21 mouse cellular contexts compared by ENCODE assay signal in the genomic region with DNA sequence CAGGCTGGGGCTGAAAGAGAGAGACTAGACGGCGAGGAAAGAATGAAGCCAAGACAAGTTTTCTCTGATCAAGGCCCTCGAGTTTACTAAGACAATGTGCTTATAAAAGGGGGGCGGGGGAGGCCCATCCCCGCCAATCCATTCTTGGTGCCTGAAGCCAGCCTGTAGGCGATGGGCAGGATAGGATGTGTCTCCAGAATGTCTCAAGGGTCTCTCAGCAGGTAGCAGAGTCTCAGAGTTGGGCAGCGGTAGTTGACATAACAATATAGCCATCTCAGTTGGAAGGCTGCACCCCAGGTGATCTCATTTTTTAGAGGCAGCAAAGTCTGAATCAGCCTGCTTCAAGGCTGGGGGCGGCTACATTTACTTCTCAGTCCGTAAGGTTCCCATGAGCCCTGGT.
DNase-seq lines count a peak whose midpoint lies in the region; ATAC-seq lines count a peak whose summit lies in the region.
"Had no signal": no experiment of that assay in that cellular context is flagged by ENCODE, and none has a peak within 500 bp of the region (broad histone marks: within the 10 kb centered on the region; RNA-seq: fewer than 3 reads in every experiment).

No protein-coding gene starts in this region.

- H3K4me2 ChIP-seq in forebrain, embryonic 15.5 days (replicated peaks) = no peak overlapping the region
- H3K4me2 ChIP-seq in forebrain, embryonic 12.5 days = no peak overlapping the region
- no peak overlapping the region for H3K4me2 ChIP-seq in neural tube, embryonic 13.5 days
- H3K4me2 ChIP-seq: embryonic facial prominence, embryonic 13.5 days; forebrain, embryonic 13.5 days; heart, embryonic 13.5 days; hindbrain, embryonic 15.5 days had no signal

- no peaks in the 10 kb centered on the region for H3K9me3 ChIP-seq in forebrain, embryonic 15.5 days
- no peaks in the 10 kb centered on the region for H3K9me3 ChIP-seq in forebrain, embryonic 12.5 days
- no peaks in the 10 kb centered on the region for H3K9me3 ChIP-seq in neural tube, embryonic 13.5 days
- H3K9me3 ChIP-seq: embryonic facial prominence, embryonic 13.5 days; forebrain, embryonic 13.5 days; G1E; heart, embryonic 13.5 days; hindbrain, embryonic 15.5 days had no signal

- no peak for ATAC-seq in forebrain, embryonic 15.5 days (replicated peaks)
- ATAC-seq in forebrain, embryonic 12.5 days (ENCODE audit: low FRiP score) = no peak
- no peak for ATAC-seq in neural tube, embryonic 13.5 days (ENCODE audit: low read depth)
- ATAC-seq: activated CD4-positive, CD25-positive, alpha-beta regulatory T cell, adult 4 months; CD4-positive, CD25-positive, alpha-beta regulatory T cell, adult 4 months had no signal

- H3K27me3 ChIP-seq in forebrain, embryonic 15.5 days = no peaks in the 10 kb centered on the region
- peaks cover 9% of the 10 kb centered on the region; the same call in 1 of the 2 replicates for H3K27me3 ChIP-seq in forebrain, embryonic 12.5 days
- peaks cover 13% of the 10 kb centered on the region for H3K27me3 ChIP-seq in neural tube, embryonic 13.5 days
- H3K27me3 ChIP-seq: embryonic facial prominence, embryonic 13.5 days; forebrain, embryonic 13.5 days; heart, embryonic 13.5 days; hindbrain, embryonic 15.5 days had no signal

- 0 out of 2 replicates have a peak overlapping the region, but pooled peaks have one; percentile 62 for H3K27ac ChIP-seq in forebrain, embryonic 15.5 days (replicated peaks)
- no peak overlapping the region for H3K27ac ChIP-seq in forebrain, embryonic 12.5 days
- 0 out of 2 replicates have a peak overlapping the region, but pooled peaks have one; percentile 9 for H3K27ac ChIP-seq in neural tube, embryonic 13.5 days (replicated peaks)
- H3K27ac ChIP-seq: heart, adult 2 months; hindbrain, embryonic 15.5 days had no signal

- H3K4me1 ChIP-seq in forebrain, embryonic 15.5 days = peaks cover 39% of the 10 kb centered on the region
- peaks cover 35% of the 10 kb centered on the region for H3K4me1 ChIP-seq in forebrain, embryonic 12.5 days
- peaks cover 71% of the 10 kb centered on the region for H3K4me1 ChIP-seq in neural tube, embryonic 13.5 days (replicated peaks)

- H3K4me3 ChIP-seq in forebrain, embryonic 15.5 days = no peak overlapping the region
- H3K4me3 ChIP-seq in forebrain, embryonic 12.5 days (replicated peaks) = no peak overlapping the region
- no peak overlapping the region for H3K4me3 ChIP-seq in neural tube, embryonic 13.5 days
- H3K4me3 ChIP-seq: embryonic facial prominence, embryonic 13.5 days; forebrain, embryonic 13.5 days; heart, adult 2 months; heart, embryonic 13.5 days; hindbrain, embryonic 15.5 days had no signal

- no peak overlapping the region for H3K9ac ChIP-seq in forebrain, embryonic 15.5 days (replicated peaks)
- H3K9ac ChIP-seq in forebrain, embryonic 12.5 days = no peak overlapping the region
- no peak overlapping the region for H3K9ac ChIP-seq in neural tube, embryonic 13.5 days
- H3K9ac ChIP-seq: embryonic facial prominence, embryonic 13.5 days; forebrain, embryonic 13.5 days; hindbrain, embryonic 15.5 days had no signal

- peaks cover 19% of the 10 kb centered on the region; the same call in 1 of the 2 replicates for H3K36me3 ChIP-seq in forebrain, embryonic 15.5 days
- peaks cover 44% of the 10 kb centered on the region for H3K36me3 ChIP-seq in forebrain, embryonic 12.5 days (replicated peaks)
- peaks cover 50% of the 10 kb centered on the region for H3K36me3 ChIP-seq in neural tube, embryonic 13.5 days

- 63% methylated on average over 9 of the region's 9 CpGs for WGBS in forebrain, embryonic 15.5 days
- 72% methylated on average over 9 of the region's 9 CpGs for WGBS in forebrain, embryonic 12.5 days
- WGBS in neural tube, embryonic 13.5 days = 61% methylated on average over 9 of the region's 9 CpGs

- DNase-seq in neural tube, embryonic 10.5 days (ENCODE audit: extremely low spot score, low spot score) = no peak
- peak; percentile 77 for DNase-seq in R1 (ENCODE audit: low read depth, low spot score)
- no peak for DNase-seq in frontal cortex, postnatal 14 days (ENCODE audit: low spot score in 2 of 2)
- no peak for DNase-seq in right cerebral cortex, postnatal 25 days
- DNase-seq: adrenal gland, postnatal 14 days; B cell, adult 2 months; cerebellum, adult 11-12 months; cerebellum, adult 9-10 months; cerebellum, postnatal 25 days; heart, adult 2 months; heart, postnatal 36 days had no signal
